Mouse (Mus musculus): Measurements from ENCODE around the gene Pnpo. TPM values are rescaled to one million over a fixed set of nuclear protein-coding genes. Genes with fewer than 3 reads are reported as not detected.

Gene Pnpo
- total and polyA plus RNA-seq, 2 experiments: 113 to 175 TPM

DNA sequence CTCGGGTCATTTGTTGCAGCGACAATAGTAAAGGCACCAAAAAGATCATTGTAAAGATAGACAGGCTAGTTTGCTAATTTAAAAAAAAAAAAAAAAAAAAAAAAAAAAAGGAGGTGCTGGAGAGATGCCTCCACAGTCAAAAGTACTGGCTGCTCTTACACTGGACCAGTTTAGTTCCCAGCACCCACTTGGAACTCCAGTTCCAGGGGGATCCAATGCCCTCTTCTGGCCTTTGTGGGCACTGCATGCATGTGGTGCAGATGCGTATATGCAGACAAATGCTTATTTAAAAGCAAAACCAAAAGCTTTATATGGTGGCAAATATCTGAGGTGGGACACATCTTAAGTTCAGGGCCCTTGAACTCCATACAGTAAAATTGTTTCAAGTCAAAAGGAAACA is 7.0 kb upstream of the Pnpo start:
- no peaks in the 10 kb centered on the region for H3K27me3 ChIP-seq (ENCODE audit: control insufficient read depth, insufficient read depth, low read length)
- H3K36me3 ChIP-seq (ENCODE audit: control insufficient read depth, insufficient read depth, low read length): 0 out of 2 replicates have a peak, but pooled peaks cover 2% of the 10 kb centered on the region
- H3K9ac ChIP-seq (ENCODE audit: low read depth, low read length): no peak overlapping the region
- 97% methylated on average over 3 of the region's 3 CpGs for WGBS
- no peak overlapping the region for H3K4me3 ChIP-seq (ENCODE audit: insufficient read depth, low read depth, low read length)
- TF ChIP-seq POLR2A (IDR thresholded peaks at IDR 0.05; ENCODE audit: extremely low read depth, insufficient read depth, low read length) (no peak), CTCF (IDR thresholded peaks at IDR 0.05; ENCODE audit: low read depth, low read length) (peak; percentile 58)
- DNase-seq (ENCODE audit: extremely low read depth, low read depth, low spot score): no peak
- no peak overlapping the region for H3K27ac ChIP-seq (replicated peaks; ENCODE audit: insufficient read depth, low read depth, low read length)
- no peaks in the 10 kb centered on the region for H3K4me1 ChIP-seq (ENCODE audit: control insufficient read depth, insufficient read depth, low read length)
- H3K79me2 ChIP-seq (ENCODE audit: control insufficient read depth, insufficient read depth, low read length): no peaks in the 10 kb centered on the region

DNA sequence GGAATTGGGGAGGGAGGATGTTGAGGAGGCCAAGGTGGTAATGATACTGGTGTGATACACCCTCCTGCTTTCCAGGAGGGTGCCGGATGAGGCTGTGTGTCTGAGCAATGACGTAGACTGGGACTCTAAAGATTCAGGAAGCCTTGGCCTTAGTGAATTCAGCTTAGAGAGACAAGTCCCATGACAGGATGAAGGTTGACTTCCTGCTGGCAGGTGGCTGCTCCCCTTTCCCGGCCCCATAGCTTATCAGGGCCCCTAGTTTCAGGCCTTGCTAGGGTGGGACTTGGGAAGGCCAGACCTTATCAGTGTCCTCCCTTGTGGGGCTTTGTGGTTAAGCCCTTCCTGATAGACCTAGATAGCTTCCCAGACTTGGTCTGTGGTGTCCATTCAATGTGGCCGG is 4.1 kb upstream of the Pnpo start:
- H3K27me3 ChIP-seq (ENCODE audit: control insufficient read depth, insufficient read depth, low read length): no peaks in the 10 kb centered on the region
- H3K4me1 ChIP-seq (ENCODE audit: control insufficient read depth, insufficient read depth, low read length): peaks cover 2% of the 10 kb centered on the region; the same call in 1 of the 2 replicates
- no peak for TF ChIP-seq CTCF (IDR thresholded peaks at IDR 0.05; ENCODE audit: low read depth, low read length)
- no peaks in the 10 kb centered on the region for H3K79me2 ChIP-seq (ENCODE audit: control insufficient read depth, insufficient read depth, low read length)
- no peak overlapping the region for H3K9ac ChIP-seq (ENCODE audit: low read depth, low read length)
- 0 out of 2 replicates have a peak, but pooled peaks cover 2% of the 10 kb centered on the region for H3K36me3 ChIP-seq (ENCODE audit: control insufficient read depth, insufficient read depth, low read length)
- DNase-seq (ENCODE audit: extremely low read depth, low read depth, low spot score): no peak
- H3K27ac ChIP-seq (replicated peaks; ENCODE audit: insufficient read depth, low read depth, low read length): no peak overlapping the region
- WGBS: 87% methylated on average over 4 of the region's 4 CpGs
- no peak overlapping the region for H3K4me3 ChIP-seq (ENCODE audit: insufficient read depth, low read depth, low read length)

DNA sequence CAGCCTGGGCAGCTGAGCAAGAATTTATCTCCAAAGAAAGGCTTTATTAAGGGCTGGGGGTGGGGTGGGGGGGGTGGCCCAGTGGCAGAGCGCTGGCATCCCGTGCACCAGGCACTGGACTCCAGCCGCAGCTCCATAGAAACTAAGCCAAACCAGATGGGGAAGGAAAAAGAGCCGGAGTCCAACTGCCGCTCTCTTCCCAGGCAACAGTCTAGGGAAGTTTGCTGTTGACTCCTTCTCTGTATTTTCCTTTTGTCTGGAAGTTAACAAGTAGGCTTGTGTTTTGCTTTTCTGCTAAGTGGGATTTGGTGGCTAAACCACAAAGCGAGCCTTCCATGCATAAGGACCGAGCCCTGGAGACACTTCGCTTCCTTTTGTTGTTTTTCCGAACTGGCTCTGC is 2.7 kb upstream of the Pnpo start:
- H3K4me1 ChIP-seq (ENCODE audit: control insufficient read depth, insufficient read depth, low read length): peaks cover 6% of the 10 kb centered on the region
- no peaks in the 10 kb centered on the region for H3K27me3 ChIP-seq (ENCODE audit: control insufficient read depth, insufficient read depth, low read length)
- no peaks in the 10 kb centered on the region for H3K79me2 ChIP-seq (ENCODE audit: control insufficient read depth, insufficient read depth, low read length)
- no peak for DNase-seq (ENCODE audit: extremely low read depth, low read depth, low spot score)
- no peak overlapping the region for H3K4me3 ChIP-seq (ENCODE audit: insufficient read depth, low read depth, low read length)
- TF ChIP-seq POLR2A (IDR thresholded peaks at IDR 0.05; ENCODE audit: extremely low read depth, insufficient read depth, low read length): no peak
- TF ChIP-seq CTCF (IDR thresholded peaks at IDR 0.05; ENCODE audit: low read depth, low read length): no peak
- WGBS: 96% methylated on average over 9 of the region's 9 CpGs
- H3K36me3 ChIP-seq (ENCODE audit: control insufficient read depth, insufficient read depth, low read length): no peaks in the 10 kb centered on the region
- H3K27ac ChIP-seq (replicated peaks; ENCODE audit: insufficient read depth, low read depth, low read length): no peak overlapping the region
- no peak overlapping the region for H3K9ac ChIP-seq (ENCODE audit: low read depth, low read length)

- Histone ChIP-seq H3K27ac (replicated peaks; ENCODE audit: insufficient read depth, low read depth, low read length) (no peak overlapping the region), H3K79me2 (ENCODE audit: control insufficient read depth, insufficient read depth, low read length) (no peaks in the 10 kb centered on the region), H3K4me1 (ENCODE audit: control insufficient read depth, insufficient read depth, low read length) (peaks cover 12% of the 10 kb centered on the region), H3K27me3 (ENCODE audit: control insufficient read depth, insufficient read depth, low read length) (no peaks in the 10 kb centered on the region), H3K9ac (ENCODE audit: low read depth, low read length) (no peak overlapping the region), H3K36me3 (ENCODE audit: control insufficient read depth, insufficient read depth, low read length) (peaks cover 7% of the 10 kb centered on the region; the same call in 1 of the 2 replicates), H3K4me3 (ENCODE audit: insufficient read depth, low read depth, low read length) (no peak overlapping the region)
- TF ChIP-seq POLR2A (IDR thresholded peaks at IDR 0.05; ENCODE audit: extremely low read depth, insufficient read depth, low read length): no peak
- 74% methylated on average over 14 of the region's 14 CpGs for WGBS
- DNase-seq (ENCODE audit: extremely low read depth, low read depth, low spot score): no peak
Observed at GRCm38 (mm10) chr11:96944844-96945580, 1.2 kb upstream of the Pnpo start.

- 0 out of 2 replicates have a peak overlapping the region, but pooled peaks have one; percentile 28 for H3K27ac ChIP-seq (replicated peaks; ENCODE audit: insufficient read depth, low read depth, low read length)
- peaks cover 33% of the 10 kb centered on the region for H3K4me1 ChIP-seq (ENCODE audit: control insufficient read depth, insufficient read depth, low read length)
- no peak overlapping the region for H3K4me3 ChIP-seq (ENCODE audit: insufficient read depth, low read depth, low read length)
- TF ChIP-seq POLR2A (IDR thresholded peaks at IDR 0.05; ENCODE audit: extremely low read depth, insufficient read depth, low read length) (no peak), CTCF (IDR thresholded peaks at IDR 0.05; ENCODE audit: low read depth, low read length) (no peak)
- DNase-seq (ENCODE audit: extremely low read depth, low read depth, low spot score): no peak
- WGBS: 49% methylated on average over 6 of the region's 6 CpGs
- peaks cover 19% of the 10 kb centered on the region for H3K36me3 ChIP-seq (ENCODE audit: control insufficient read depth, insufficient read depth, low read length)
- no peaks in the 10 kb centered on the region for H3K27me3 ChIP-seq (ENCODE audit: control insufficient read depth, insufficient read depth, low read length)
- no peak overlapping the region for H3K9ac ChIP-seq (ENCODE audit: low read depth, low read length)
- H3K79me2 ChIP-seq (ENCODE audit: control insufficient read depth, insufficient read depth, low read length): no peaks in the 10 kb centered on the region
Observed at GRCm38 (mm10) chr11:96941989-96942590, 1.7 kb downstream of the Pnpo start.

Measured in liver, adult 2 months (tissue).